Comparison of ENCODE assay signal across 22 mouse cellular contexts in genomic region chr16:8761894-8762293, GRCm38 (mm10). TPM values are rescaled to one million over a fixed set of nuclear protein-coding genes. Genes with fewer than 3 reads are reported as not detected.
DNase-seq lines count a peak whose midpoint lies in the region; ATAC-seq and TF ChIP-seq lines count a peak whose summit lies in the region.
"Had no signal": no experiment of that assay in that cellular context is flagged by ENCODE, and none has a peak within 500 bp of the region (broad histone marks: within the 10 kb centered on the region; RNA-seq: fewer than 3 reads in every experiment).

No protein-coding gene starts in this region.

- no peak for TF ChIP-seq CTCF in liver, embryonic 14.5 days (IDR thresholded peaks at IDR 0.05; ENCODE audit: low read depth)

- H3K4me2 ChIP-seq in liver, embryonic 14.5 days (ENCODE audit: low read depth): peak overlapping the region; percentile 52
- H3K4me2 ChIP-seq: forebrain, embryonic 12.5 days; heart, embryonic 11.5 days; heart, embryonic 15.5 days; hindbrain, embryonic 13.5 days had no signal

- no peak overlapping the region for H3K4me3 ChIP-seq in liver, embryonic 14.5 days (ENCODE audit: insufficient read depth in 1 of 2, low read depth in 2 of 2, low read length in 2 of 2)
- H3K4me3 ChIP-seq: embryonic facial prominence, embryonic 10.5 days; forebrain, embryonic 12.5 days; heart, adult 2 months; heart, embryonic 15.5 days; hindbrain, embryonic 13.5 days had no signal

- 73% methylated on average over 2 of the region's 2 CpGs for WGBS in liver, embryonic 14.5 days (ENCODE audit: insufficient replicate concordance)

- H3K36me3 ChIP-seq in liver, embryonic 14.5 days (replicated peaks; ENCODE audit: control insufficient read depth, insufficient read depth, low read depth): no peaks in the 10 kb centered on the region
- H3K36me3 ChIP-seq: embryonic facial prominence, embryonic 10.5 days; forebrain, embryonic 12.5 days; heart, embryonic 15.5 days; hindbrain, embryonic 13.5 days had no signal

- no peaks in the 10 kb centered on the region for H3K27me3 ChIP-seq in liver, embryonic 14.5 days (ENCODE audit: control insufficient read depth, insufficient read depth, low read length)
- H3K27me3 ChIP-seq: forebrain, embryonic 12.5 days; heart, embryonic 15.5 days; hindbrain, embryonic 13.5 days had no signal

- H3K9ac ChIP-seq in liver, embryonic 14.5 days (replicated peaks): peak overlapping the region; percentile 56
- H3K9ac ChIP-seq: forebrain, embryonic 12.5 days; heart, embryonic 15.5 days; hindbrain, embryonic 13.5 days had no signal

- peaks cover 55 to 70% of the 10 kb centered on the region in 2 experiments for H3K4me1 ChIP-seq in liver, embryonic 14.5 days (replicated peaks; ENCODE audit: control insufficient read depth in 2 of 2, insufficient read depth in 2 of 2, low read length in 1 of 2)
- H3K4me1 ChIP-seq: embryonic facial prominence, embryonic 10.5 days; forebrain, embryonic 12.5 days; hindbrain, embryonic 13.5 days had no signal

- peak; percentile 49 for TF ChIP-seq EP300 in liver, embryonic 14.5 days (IDR thresholded peaks at IDR 0.05; ENCODE audit: low read depth)

- DNase-seq in liver: peak; percentile 66
- no peak for DNase-seq in liver, embryonic 14.5 days (ENCODE audit: low read depth in 3 of 3, low spot score in 3 of 3)
- DNase-seq in cerebellum, postnatal 4 days (ENCODE audit: low spot score in 2 of 2): no peak
- DNase-seq in layer of hippocampus, postnatal 10 days (ENCODE audit: low spot score in 2 of 2): no peak
- no peak for DNase-seq in ovary, postnatal 14 days (ENCODE audit: low spot score)
- DNase-seq: adrenal gland, adult 8-10 months; adrenal gland, postnatal 36 days; cerebellum, adult 18-20 months; cerebellum, adult 9-11 months; cerebellum, postnatal 36 days; gastrocnemius, postnatal 14 days; heart, adult 2 months; heart, postnatal 14 days had no signal

- H3K27ac ChIP-seq in liver, embryonic 14.5 days: peak overlapping the region; percentile 89
- H3K27ac ChIP-seq: embryonic facial prominence, embryonic 10.5 days; forebrain, embryonic 12.5 days; heart, adult 2 months; heart, embryonic 15.5 days; hindbrain, embryonic 13.5 days; hindbrain, postnatal 0 days had no signal

- ATAC-seq in erythroblast, adult 5-6 weeks (replicated peaks; ENCODE audit: low FRiP score, poor library complexity, severe bottlenecking): peak; percentile 51
- peak; percentile 78 for ATAC-seq in liver, embryonic 14.5 days (ENCODE audit: insufficient read depth)
- peak; percentile 58 for ATAC-seq in megakaryocyte-erythroid progenitor cell, adult 5-6 weeks (replicated peaks; ENCODE audit: low FRiP score, low TSS enrichment, poor library complexity, severe bottlenecking)
- ATAC-seq: forebrain, embryonic 16.5 days; hindbrain, postnatal 0 days had no signal

- H3K9me3 ChIP-seq in liver, embryonic 14.5 days (ENCODE audit: control insufficient read depth, low read length): no peaks in the 10 kb centered on the region
- H3K9me3 ChIP-seq: embryonic facial prominence, embryonic 10.5 days; forebrain, embryonic 12.5 days; heart, embryonic 15.5 days; hindbrain, embryonic 13.5 days had no signal

RNA-seq across cellular contexts. Expression of gene Usp7, which starts 30.2 kb away (rescaled TPM):
- total RNA-seq in erythroblast, adult 5-6 weeks (2015; ENCODE audit: low replicate concordance): 545 and 592 TPM in 2 replicates
- total RNA-seq in erythroblast, adult 5-6 weeks (2017; ENCODE audit: low replicate concordance): 1,042 and 1,164 TPM in 2 replicates
- polyA plus RNA-seq in liver, embryonic 14.5 days (2012; rRNA removed): 37.6 and 57.5 TPM in 2 replicates
- 35.5 and 41.9 TPM in 2 replicates for polyA plus RNA-seq in liver, embryonic 14.5 days (2014; fragmentation: Nextera tagmentation; extraction: Ambion mirVana)
- total RNA-seq in megakaryocyte-erythroid progenitor cell, adult 5-6 weeks (2014; fragmentation: Nextera tagmentation): 196 and 235 TPM in 2 replicates
- 202 and 222 TPM in 2 replicates for total RNA-seq in megakaryocyte-erythroid progenitor cell, adult 5-6 weeks (2017)
- total RNA-seq in layer of hippocampus, postnatal 10 days (2021): 100 to 1,000 TPM; 153 to 157 TPM
